Mouse (Mus musculus) spleen, adult 2 months (tissue): ENCODE results near the gene Hoxb3.

ENCODE experiments used
- CTCF ChIP-seq: fragments of 200-500 bp; IDR thresholded peaks from 2 replicates; pipeline ENCODE4 v1.5.1; 2011; ENCODE audit warnings: mild to moderate bottlenecking, inconsistent platforms; ENCODE audit not compliant: insufficient read depth, insufficient read length, insufficient replicate concordance; ENCODE audit errors: extremely low read depth
- POLR2A ChIP-seq: fragments of 200-500 bp; IDR thresholded peaks from 2 replicates; pipeline ENCODE4 v1.6.1; 2011; ENCODE audit warnings: low read depth, low read length, inconsistent platforms

DNA sequence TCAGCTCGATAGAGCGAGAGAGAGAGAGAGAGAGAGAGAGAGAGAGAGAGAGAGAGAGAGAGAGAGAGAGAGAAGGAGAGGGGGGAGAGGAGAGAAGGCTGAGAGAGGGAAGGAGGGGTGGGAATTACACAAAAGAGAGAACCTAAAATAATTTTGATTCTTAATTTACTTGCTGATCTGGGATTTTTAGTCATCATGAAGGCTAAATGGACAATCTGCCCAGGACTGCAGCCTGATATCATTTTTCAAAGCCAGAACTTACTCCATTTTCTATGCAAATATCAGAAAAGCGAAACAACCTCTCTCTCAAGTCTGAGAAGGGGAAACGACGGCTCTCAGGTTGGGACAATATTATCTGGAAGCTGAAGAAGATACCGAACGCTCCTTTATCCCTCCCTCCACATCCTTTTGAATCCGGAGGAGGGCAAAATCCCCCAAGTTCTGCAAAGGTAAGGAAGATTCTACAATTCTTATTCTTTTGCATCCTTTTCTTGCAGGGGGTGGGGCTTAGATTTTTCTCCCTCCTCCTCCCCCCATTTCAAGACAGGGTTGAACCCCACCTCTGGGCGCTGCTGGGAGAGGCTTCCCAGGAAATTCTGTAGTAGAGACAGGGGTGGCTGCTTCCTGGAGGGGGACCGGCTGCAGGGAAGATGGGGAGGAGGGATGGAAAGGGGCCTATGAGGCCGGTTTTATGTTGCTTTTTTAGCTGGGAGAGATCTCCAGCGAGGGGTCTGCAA, 30.4 kb upstream of the Hoxb3 start:
- TF ChIP-seq POLR2A, result no peak
- TF ChIP-seq CTCF, result no peak
